11 mouse cellular contexts compared by ENCODE assay signal in the genomic region with DNA sequence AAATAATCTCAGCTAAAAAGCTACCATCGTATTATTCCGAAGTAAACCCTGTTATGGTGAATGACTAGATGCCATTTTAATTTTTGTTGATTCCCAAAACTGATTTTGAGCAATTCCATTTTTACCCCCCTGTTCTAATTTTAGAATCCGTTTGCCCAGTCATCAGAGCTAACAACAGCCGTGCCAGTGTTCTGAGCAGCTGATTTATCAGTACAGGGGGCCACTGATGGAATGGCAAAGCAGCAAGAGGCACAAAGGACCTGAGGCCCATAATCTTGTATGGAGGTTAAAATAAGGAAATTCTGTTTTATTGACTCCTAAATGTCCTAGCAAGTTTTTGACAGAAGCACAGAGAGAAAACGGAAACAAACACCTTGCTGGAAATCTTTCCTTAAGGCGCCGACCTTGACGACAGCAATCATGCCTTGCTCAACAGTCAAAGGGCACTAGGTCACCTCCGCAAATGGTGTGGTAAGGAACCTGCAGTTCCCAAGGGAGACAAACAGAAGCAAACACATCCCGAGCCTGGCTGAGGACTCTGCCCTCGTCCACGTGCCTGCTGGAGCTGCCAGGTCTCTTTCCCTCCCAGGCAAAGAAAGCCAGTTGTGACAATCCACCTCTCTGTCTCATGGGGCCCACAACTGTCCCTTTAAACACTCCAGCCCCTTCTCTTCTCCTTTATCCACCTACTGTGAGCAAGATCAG. TPM values are rescaled to one million over a fixed set of nuclear protein-coding genes. Genes with fewer than 3 reads are reported as not detected.
A peak's percentile ranks its signal among the peaks of the same experiment; 100 is the strongest.
DNase-seq lines count a peak whose midpoint lies in the region; ATAC-seq and TF ChIP-seq lines count a peak whose summit lies in the region.
"Had no signal": no experiment of that assay in that cellular context is flagged by ENCODE, and none has a peak within 500 bp of the region (broad histone marks: within the 10 kb centered on the region; RNA-seq: fewer than 3 reads in every experiment).

No protein-coding gene starts in this region.

- ATAC-seq in liver, postnatal 0 days, result peak; percentile 96
- no peak for ATAC-seq in heart, embryonic 15.5 days (replicated peaks; ENCODE audit: insufficient number of reproducible peaks, insufficient read depth, low FRiP score, low read depth)
- ATAC-seq in kidney, postnatal 0 days (replicated peaks; ENCODE audit: low FRiP score, low read depth), result peak; percentile 47; the same call in 1 of the 2 replicates
- no peak for ATAC-seq in activated CD4-positive, CD25-positive, alpha-beta regulatory T cell, adult 4 months
- ATAC-seq: midbrain, embryonic 15.5 days had no signal

- TF ChIP-seq CTCF in liver, postnatal 0 days (IDR thresholded peaks at IDR 0.05; ENCODE audit: low read depth), result no peak
- TF ChIP-seq CTCF in kidney, postnatal 0 days (IDR thresholded peaks at IDR 0.05; ENCODE audit: low read depth), result no peak

- no peaks in the 10 kb centered on the region for H3K36me3 ChIP-seq in liver, postnatal 0 days (replicated peaks; ENCODE audit: insufficient read depth, low read length)
- peaks cover 5% of the 10 kb centered on the region; the same call in 1 of the 2 replicates for H3K36me3 ChIP-seq in heart, embryonic 15.5 days
- H3K36me3 ChIP-seq in kidney, postnatal 0 days (ENCODE audit: insufficient read depth, low read length), result no peaks in the 10 kb centered on the region
- H3K36me3 ChIP-seq: limb, embryonic 15.5 days; midbrain, embryonic 15.5 days had no signal

- 0 out of 2 replicates have a peak, but pooled peaks cover 6% of the 10 kb centered on the region for H3K4me1 ChIP-seq in liver, postnatal 0 days (ENCODE audit: insufficient read depth)
- H3K4me1 ChIP-seq in heart, embryonic 15.5 days (replicated peaks), result peaks cover 14% of the 10 kb centered on the region
- no peaks in the 10 kb centered on the region for H3K4me1 ChIP-seq in kidney, postnatal 0 days (replicated peaks; ENCODE audit: insufficient read depth, low read length)
- H3K4me1 ChIP-seq: limb, embryonic 15.5 days; midbrain, embryonic 15.5 days had no signal

- H3K4me2 ChIP-seq in liver, postnatal 0 days (ENCODE audit: low read depth, low read length), result no peak overlapping the region
- H3K4me2 ChIP-seq in heart, embryonic 15.5 days, result no peak overlapping the region
- H3K4me2 ChIP-seq in kidney, postnatal 0 days (ENCODE audit: low read length), result no peak overlapping the region
- H3K4me2 ChIP-seq: hindbrain, embryonic 14.5 days; limb, embryonic 15.5 days; midbrain, embryonic 15.5 days had no signal

- no peak overlapping the region for H3K27ac ChIP-seq in liver, postnatal 0 days (ENCODE audit: low read depth)
- H3K27ac ChIP-seq in heart, embryonic 15.5 days, result peak overlapping the region; percentile 69
- no peak overlapping the region for H3K27ac ChIP-seq in kidney, postnatal 0 days
- H3K27ac ChIP-seq: hindbrain, embryonic 14.5 days; limb, embryonic 15.5 days; midbrain, embryonic 15.5 days had no signal

- WGBS in liver, postnatal 0 days (ENCODE audit: insufficient replicate concordance), result 55% methylated on average over 12 of the region's 12 CpGs
- 33% methylated on average over 12 of the region's 12 CpGs for WGBS in heart, embryonic 15.5 days
- WGBS in kidney, postnatal 0 days, result 46% methylated on average over 12 of the region's 12 CpGs

- no peak overlapping the region for H3K9ac ChIP-seq in liver, postnatal 0 days (replicated peaks)
- no peak overlapping the region for H3K9ac ChIP-seq in heart, embryonic 15.5 days
- H3K9ac ChIP-seq in kidney, postnatal 0 days (ENCODE audit: low read depth, low read length), result no peak overlapping the region
- H3K9ac ChIP-seq: hindbrain, embryonic 14.5 days; limb, embryonic 15.5 days; midbrain, embryonic 15.5 days had no signal

- TF ChIP-seq EP300 in liver, postnatal 0 days (IDR thresholded peaks at IDR 0.05; ENCODE audit: low read depth), result peak; percentile 27; the same call in 1 of the 2 replicates

- no peak overlapping the region for H3K4me3 ChIP-seq in liver, postnatal 0 days (ENCODE audit: low read depth, low read length)
- H3K4me3 ChIP-seq in heart, embryonic 15.5 days, result no peak overlapping the region
- no peak overlapping the region for H3K4me3 ChIP-seq in kidney, postnatal 0 days (replicated peaks; ENCODE audit: low read depth, low read length)
- H3K4me3 ChIP-seq: limb, embryonic 15.5 days; midbrain, embryonic 15.5 days had no signal

- H3K9me3 ChIP-seq in liver, postnatal 0 days (ENCODE audit: low read length), result no peaks in the 10 kb centered on the region
- H3K9me3 ChIP-seq in heart, embryonic 15.5 days (replicated peaks), result no peaks in the 10 kb centered on the region
- H3K9me3 ChIP-seq in kidney, postnatal 0 days (replicated peaks; ENCODE audit: low read length), result no peaks in the 10 kb centered on the region
- H3K9me3 ChIP-seq: limb, embryonic 15.5 days; midbrain, embryonic 15.5 days had no signal

- peak; percentile 64 for DNase-seq in liver, postnatal 0 days
- DNase-seq in liver, result no peak
- DNase-seq in kidney, postnatal 0 days (ENCODE audit: low spot score), result no peak
- DNase-seq in right cerebral cortex, postnatal 14 days, result no peak
- DNase-seq in spleen, adult 12 weeks (ENCODE audit: low spot score), result no peak
- DNase-seq: thymus, adult 2 months had no signal

- H3K27me3 ChIP-seq in liver, postnatal 0 days (ENCODE audit: insufficient read depth, low read length), result no peaks in the 10 kb centered on the region
- no peaks in the 10 kb centered on the region for H3K27me3 ChIP-seq in heart, embryonic 15.5 days
- H3K27me3 ChIP-seq in kidney, postnatal 0 days (ENCODE audit: insufficient read depth, low read length), result no peaks in the 10 kb centered on the region
- H3K27me3 ChIP-seq: limb, embryonic 15.5 days; midbrain, embryonic 15.5 days had no signal

RNA-seq across cellular contexts. Expression of gene Tmem252, which starts 9.4 kb away (rescaled TPM):
- polyA plus RNA-seq in liver, postnatal 0 days (2015; fragmentation: Nextera tagmentation; extraction: Ambion mirVana), result 0.06 and 0.07 TPM in 2 replicates
- 3.9 and 4.0 TPM in 2 replicates for polyA plus RNA-seq in heart, embryonic 15.5 days (2015; fragmentation: Nextera tagmentation; extraction: Ambion mirVana)
- 17.5 and 21.5 TPM in 2 replicates for polyA plus RNA-seq in kidney, postnatal 0 days (2015; fragmentation: Nextera tagmentation; extraction: Ambion mirVana)
- polyA plus RNA-seq in activated CD4-positive, CD25-positive, alpha-beta regulatory T cell, adult 4 months (2017; shearing (Covaris generic)), result not detected

Comparison
In these comparisons a context has a peak if more than half of its experiments do, and no peak if none do; other contexts are left out.
1. ATAC-seq: peak in liver, postnatal 0 days (single experiment) and kidney, postnatal 0 days (single experiment); none in heart, embryonic 15.5 days (single experiment) and activated CD4-positive, CD25-positive, alpha-beta regulatory T cell, adult 4 months (single experiment).